Mouse (Mus musculus): ENCODE data around the gene Fnbp1l.

Gene Fnbp1l

GRCm38 (mm10) chr3:122606105-122606801, 13.3 kb downstream of the Fnbp1l start:
- no peak for DNase-seq (ENCODE audit: low read depth)

GRCm38 (mm10) chr3:122603229-122603628, 16.3 kb downstream of the Fnbp1l start:
- no peak for DNase-seq (ENCODE audit: low read depth)

GRCm38 (mm10) chr3:122602370-122602769, 17.1 kb downstream of the Fnbp1l start:
- no peak for DNase-seq (ENCODE audit: low read depth)

DNA sequence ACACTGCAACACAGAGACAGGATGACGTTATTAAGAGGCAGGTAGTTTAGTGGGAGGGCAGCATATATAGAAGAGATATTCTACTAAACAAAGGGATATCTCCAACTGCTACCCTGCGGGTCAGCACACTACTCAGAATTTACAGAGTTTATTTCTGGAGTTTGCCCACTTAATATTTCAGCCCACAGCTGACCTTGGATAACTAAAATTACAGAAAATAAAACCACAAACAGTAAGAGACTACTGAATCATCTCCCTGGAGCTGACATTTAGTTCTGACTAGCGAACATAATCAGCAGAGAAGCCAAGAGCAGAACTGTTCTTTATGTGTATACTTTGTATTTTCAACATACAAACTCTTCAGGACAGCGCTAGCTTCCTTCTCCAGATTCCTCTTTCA, 20.2 kb downstream of the Fnbp1l start:
- no peak for DNase-seq (ENCODE audit: low read depth)

DNA sequence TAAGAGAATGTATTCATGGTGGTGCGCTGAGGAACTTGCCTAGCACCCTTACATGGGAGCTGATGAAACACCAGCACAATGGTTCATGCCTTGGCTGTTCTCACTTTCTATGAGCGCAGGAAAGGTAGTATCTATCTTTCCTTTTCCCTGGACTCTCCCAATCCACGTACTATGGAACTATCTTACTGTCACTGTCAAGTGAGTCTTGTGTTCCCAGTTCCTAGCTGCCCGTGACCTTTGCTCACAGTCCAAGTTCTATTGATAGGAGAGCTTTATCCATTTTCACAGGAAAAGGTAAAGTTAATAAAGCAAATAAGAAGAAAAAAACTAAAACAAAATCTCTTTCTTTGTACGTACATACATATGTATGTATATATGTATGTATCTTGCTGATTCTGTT, 28.7 kb downstream of the Fnbp1l start:
- no peak for DNase-seq (ENCODE audit: low read depth)

DNA sequence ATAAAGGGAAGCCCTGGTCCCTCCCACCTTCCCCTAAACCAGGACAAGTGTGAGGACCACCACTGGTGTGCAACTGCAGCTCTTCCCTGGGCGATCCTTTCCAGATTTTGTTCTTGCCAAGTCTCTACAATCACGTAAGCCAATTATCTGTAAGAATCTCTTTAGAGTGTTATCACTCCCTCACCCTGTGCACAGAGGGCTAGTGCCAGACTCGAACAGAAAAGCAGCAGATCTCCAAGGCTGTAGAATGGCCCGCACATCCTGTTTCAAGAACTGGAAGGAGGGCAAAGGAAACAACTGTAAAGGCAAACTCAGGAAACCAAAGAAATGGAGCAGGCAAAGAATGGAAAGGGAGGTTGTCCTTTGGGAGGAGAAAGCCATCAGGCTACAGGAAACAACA, 29.2 kb downstream of the Fnbp1l start:
- no peak for DNase-seq (ENCODE audit: low read depth)

GRCm38 (mm10) chr3:122586918-122587641, 32.4 kb downstream of the Fnbp1l start:
- DNase-seq (ENCODE audit: low read depth) = no peak

- no peak for DNase-seq (ENCODE audit: low read depth)
Observed at GRCm38 (mm10) chr3:122577360-122577759, 42.2 kb downstream of the Fnbp1l start.

GRCm38 (mm10) chr3:122574921-122575320, 44.6 kb downstream of the Fnbp1l start:
- DNase-seq (ENCODE audit: low read depth) = no peak

- no peak for DNase-seq (ENCODE audit: low read depth)
Observed at GRCm38 (mm10) chr3:122573426-122574286, 45.9 kb downstream of the Fnbp1l start.

DNA sequence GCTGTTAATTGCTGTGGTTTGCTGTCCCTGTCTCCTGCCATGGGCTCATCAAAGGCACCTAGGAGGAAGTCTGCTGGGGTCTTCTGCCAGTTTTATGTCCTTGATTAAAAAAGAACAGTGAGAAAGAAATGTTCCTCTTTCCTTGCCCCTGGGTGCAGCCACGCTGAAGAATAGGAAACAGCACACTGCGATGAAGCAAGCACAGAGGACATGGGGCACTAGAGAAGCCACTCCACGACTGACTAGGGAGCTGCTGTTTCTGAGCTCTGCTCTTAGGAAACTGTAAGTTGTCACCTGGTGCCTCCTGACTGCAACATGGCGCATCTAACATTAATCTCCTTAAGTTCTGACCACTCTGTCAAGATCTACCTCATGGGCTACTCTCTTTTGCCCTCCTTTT, 53.0 kb downstream of the Fnbp1l start:
- no peak for DNase-seq (ENCODE audit: low read depth)

- no peak for DNase-seq (ENCODE audit: low read depth)
Observed at GRCm38 (mm10) chr3:122566112-122566511, 53.4 kb downstream of the Fnbp1l start.

- no peak for DNase-seq (ENCODE audit: low read depth)
Observed at GRCm38 (mm10) chr3:122565285-122565684, 54.2 kb downstream of the Fnbp1l start.

- no peak for DNase-seq (ENCODE audit: low read depth)
Observed at GRCm38 (mm10) chr3:122557766-122558165, 61.7 kb downstream of the Fnbp1l start.

- DNase-seq (ENCODE audit: low read depth) = no peak
Observed at GRCm38 (mm10) chr3:122551174-122551573, 68.3 kb downstream of the Fnbp1l start.

- no peak for DNase-seq (ENCODE audit: low read depth)
Observed at GRCm38 (mm10) chr3:122547469-122547868, 72.0 kb downstream of the Fnbp1l start.

- no peak for DNase-seq (ENCODE audit: low read depth)
Observed at GRCm38 (mm10) chr3:122545346-122545745, 74.2 kb downstream of the Fnbp1l start.

GRCm38 (mm10) chr3:122540918-122541317, 78.6 kb downstream of the Fnbp1l start:
- DNase-seq (ENCODE audit: low read depth) = no peak

DNA sequence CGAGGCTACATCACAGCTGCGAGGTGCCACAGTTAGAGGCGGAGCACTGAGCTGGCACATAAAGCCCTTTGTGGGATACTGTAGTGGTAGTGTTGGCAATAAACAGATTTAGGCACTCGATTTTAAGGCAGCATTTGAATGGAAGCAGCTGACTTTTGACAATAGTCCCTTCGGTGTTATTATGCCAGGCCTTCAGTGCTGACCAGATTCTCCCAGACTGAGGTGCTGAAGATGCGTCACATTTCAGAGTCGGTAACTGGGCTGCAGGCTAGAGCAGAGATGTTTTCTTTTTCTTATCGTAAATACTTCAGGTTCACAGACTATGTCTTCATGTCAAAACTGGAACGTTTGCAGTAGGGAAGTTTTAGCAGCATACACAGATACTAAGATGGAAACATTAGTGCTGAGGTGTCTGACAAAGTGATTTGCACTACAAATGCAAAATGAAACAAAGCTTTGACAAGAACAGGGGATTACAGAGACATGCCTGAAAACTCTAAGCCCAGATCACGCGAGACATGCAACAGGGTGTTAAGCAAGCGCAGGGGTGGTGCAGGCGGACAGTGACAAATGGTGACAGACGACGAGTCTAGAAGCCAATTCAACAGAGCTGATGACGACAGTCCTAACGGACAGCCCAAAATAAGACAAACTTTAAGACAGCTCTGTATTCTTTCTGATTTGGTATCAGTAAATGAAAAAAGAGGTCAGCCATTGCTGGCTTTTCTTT, 79.4 kb downstream of the Fnbp1l start:
- DNase-seq (ENCODE audit: low read depth) = no peak

DNA sequence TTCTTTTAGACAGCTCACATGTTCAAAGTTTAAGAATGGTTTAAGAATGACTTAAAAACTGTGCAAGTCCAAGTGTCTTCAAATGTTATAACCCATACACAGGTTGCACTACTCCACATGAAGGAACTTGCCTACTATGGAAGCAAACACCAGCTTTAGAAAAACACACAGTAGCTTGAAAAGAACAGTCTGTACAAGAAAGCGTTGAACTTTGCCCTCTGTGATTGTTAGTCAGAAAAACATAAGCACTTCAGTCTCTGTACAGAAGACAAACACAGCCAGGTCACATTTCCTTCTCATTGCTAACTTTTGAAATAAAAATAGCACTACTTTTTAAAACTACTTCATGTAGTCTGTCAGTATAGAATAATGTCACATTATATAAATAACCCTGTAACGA, 80.7 kb downstream of the Fnbp1l start:
- no peak for DNase-seq (ENCODE audit: low read depth)

DNA sequence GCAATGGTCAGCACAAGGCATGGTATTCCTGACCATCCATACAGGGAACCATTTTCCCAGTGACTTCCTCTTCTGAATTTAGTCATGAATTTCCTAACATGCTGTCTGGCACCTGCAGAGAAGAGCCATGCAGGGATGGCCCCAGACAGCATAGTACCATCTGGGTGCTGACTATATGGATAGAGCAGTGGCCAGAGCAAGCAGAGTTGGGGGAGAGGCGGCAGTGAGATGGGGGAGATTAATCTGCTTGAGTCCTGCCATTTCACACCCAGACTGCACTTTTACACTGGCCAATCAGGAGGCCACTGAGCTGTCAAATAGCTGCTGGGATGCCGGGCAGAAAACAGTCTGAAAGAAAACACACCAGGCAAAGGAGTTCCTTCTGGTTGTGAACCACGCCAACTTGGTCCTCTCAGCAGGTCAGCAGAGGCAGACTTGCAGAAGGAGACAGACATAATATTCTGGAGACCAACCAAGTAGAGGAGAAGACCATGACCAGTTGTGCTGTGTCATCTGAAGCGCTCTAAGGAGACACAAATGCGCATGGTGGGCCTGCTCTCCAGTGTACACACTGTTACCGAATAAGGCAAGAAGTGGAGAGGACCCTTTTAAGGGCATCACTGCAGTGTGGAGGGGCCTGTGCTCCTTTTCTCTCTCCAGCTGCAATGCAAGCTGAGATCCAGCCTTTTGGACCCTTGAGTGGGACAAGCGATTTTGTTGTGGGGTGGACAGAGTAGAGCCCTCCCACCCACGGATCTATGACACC, 83.4 kb downstream of the Fnbp1l start:
- DNase-seq (ENCODE audit: low read depth) = no peak

All from c-Kit-positive CD71-negative TER-119-negative erythroid progenitor cells, embryonic 14.5 days (primary cell).